Mouse (Mus musculus) left cerebral cortex, postnatal 14 days (tissue): ENCODE data around the gene Hic2. TPM values are rescaled to one million over a fixed set of nuclear protein-coding genes. Genes with fewer than 3 reads are reported as not detected.

ENCODE experiments used
- DNase-seq, 2 experiments: peaks; one replicate each; pipeline ENCODE4 v3.0.0; 2021 to 2022; ENCODE audit warnings: low spot score in 2 of 2, mixed read lengths in 1 of 2
- intact Hi-C: fragments of 180-260 bp; cut with DNase I; formaldehyde crosslinking; loops from one replicate; pipeline ENCODE4 v1.15.1; 2025
- total RNA-seq, 2 experiments: library from RNA; stranded (reverse); gene quantifications; 2 replicates each; pipeline ENCODE4 v1.2.3; 2021

The Hic2 gene
- total RNA-seq, 2 experiments from 2014 or later: 4.8 to 5.0 TPM

DNA sequence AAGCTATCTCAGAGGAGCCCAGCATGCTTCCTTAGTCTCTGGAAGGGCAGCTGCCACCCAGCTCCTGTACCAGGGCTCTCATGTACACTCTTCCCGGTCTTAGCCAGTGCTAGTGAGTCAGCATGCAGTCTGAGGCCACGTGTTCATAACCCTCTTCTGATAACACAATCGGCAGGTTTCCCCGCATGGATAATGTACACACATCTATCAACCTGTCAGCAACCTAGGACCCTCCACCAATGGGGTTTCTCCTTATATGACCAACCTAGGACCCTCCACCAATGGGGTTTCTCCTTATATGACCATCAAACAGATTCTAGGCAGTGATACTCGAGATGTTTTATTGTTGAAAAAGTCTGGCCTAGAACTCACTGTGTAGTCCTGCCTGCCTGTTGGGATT, 34.6 kb downstream of the Hic2 start:
- no peak for DNase-seq
- intact Hi-C loops: no loop called here

DNA sequence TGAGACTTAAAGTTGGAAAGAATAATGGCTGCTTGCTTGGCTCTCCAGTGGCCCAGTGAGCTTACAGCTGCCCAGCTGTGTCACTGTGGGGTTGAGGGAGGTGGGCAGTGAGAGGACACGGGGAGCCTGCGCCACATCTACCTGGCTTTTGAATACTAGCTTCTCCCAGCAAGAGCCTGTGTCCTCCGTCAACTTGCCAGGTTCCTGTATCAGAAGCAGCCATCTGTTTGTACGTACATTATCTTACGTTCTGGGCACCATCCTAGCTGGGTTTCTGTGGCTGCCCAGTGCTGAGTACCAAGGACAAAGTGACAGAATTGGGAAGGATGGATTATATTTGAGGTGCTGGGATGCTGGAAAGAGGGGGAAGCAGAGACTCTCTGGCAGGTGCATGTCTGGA, 36.5 kb downstream of the Hic2 start:
- intact Hi-C loops: no loop called here
- no peak for DNase-seq

DNA sequence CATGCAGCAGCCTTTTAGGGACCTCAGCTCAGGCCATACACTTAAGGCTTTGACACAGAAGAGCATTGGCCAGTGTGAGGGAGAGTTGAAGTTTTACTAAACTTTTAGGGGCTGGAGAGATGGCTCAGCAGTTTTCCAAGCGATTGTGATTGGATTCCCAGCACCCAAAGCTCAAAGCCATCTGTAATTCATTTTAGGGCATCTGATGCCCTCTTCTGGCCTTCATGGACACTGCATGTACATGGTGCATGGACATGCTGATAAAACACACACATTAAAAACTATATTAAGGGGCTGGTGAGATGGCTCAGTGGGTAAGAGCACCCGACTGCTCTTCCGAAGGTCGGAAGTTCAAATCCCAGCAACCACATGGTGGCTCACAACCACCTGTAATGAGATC, 37.8 kb downstream of the Hic2 start:
- intact Hi-C loops: no loop called here
- DNase-seq: peak in 1 of 2 experiments; percentile 41

DNA sequence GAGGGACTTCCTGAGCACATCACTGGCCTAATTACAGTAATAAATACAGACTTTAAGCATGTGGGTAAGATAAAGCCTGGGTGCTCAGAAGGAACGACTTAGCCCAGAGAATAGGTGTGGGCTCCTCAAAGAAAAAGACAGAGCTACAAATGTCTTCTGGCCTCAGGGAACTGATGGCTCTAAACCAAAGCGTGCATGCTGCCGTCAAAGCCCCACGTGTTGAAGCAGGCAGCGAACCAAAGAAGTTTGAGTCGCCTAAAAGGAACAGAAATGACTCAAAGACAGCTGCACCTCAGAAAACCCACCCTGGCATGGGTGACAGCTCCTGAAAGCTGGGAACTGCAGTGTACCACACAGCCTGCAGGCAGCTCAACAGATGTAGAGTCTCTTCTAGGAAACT, 38.5 kb downstream of the Hic2 start:
- intact Hi-C loops: no loop called here
- DNase-seq: no peak

DNA sequence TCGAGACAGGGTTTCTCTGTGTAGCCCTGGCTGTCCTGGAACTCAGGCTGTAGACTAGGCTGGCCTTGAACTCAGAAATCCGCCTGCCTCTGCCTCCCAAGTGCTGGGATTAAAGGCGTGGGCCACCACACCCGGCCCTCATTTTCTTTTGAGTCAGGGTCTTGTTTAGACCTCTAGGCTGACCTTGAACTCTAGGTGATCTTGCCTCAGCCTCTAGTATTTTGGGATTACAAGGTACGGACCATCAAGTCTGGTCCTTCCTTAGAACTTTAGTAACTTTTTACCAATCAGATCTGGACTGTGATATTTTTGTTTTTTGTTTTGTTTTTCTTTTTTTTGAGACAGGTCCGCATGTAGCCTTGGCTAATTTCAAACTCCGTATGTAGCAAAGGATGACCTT, 42.3 kb downstream of the Hic2 start, which contains the start of gene Tmem191c:
Gene Tmem191c (plus strand): TSS at position 357 of the 400 bp plus-strand sequence.
- DNase-seq: no peak
- intact Hi-C loops: loop anchor here (5.0 kb wide), 1 partner anchor 143 kb away; the partner anchor contains the start of gene Sdf2l1

DNA sequence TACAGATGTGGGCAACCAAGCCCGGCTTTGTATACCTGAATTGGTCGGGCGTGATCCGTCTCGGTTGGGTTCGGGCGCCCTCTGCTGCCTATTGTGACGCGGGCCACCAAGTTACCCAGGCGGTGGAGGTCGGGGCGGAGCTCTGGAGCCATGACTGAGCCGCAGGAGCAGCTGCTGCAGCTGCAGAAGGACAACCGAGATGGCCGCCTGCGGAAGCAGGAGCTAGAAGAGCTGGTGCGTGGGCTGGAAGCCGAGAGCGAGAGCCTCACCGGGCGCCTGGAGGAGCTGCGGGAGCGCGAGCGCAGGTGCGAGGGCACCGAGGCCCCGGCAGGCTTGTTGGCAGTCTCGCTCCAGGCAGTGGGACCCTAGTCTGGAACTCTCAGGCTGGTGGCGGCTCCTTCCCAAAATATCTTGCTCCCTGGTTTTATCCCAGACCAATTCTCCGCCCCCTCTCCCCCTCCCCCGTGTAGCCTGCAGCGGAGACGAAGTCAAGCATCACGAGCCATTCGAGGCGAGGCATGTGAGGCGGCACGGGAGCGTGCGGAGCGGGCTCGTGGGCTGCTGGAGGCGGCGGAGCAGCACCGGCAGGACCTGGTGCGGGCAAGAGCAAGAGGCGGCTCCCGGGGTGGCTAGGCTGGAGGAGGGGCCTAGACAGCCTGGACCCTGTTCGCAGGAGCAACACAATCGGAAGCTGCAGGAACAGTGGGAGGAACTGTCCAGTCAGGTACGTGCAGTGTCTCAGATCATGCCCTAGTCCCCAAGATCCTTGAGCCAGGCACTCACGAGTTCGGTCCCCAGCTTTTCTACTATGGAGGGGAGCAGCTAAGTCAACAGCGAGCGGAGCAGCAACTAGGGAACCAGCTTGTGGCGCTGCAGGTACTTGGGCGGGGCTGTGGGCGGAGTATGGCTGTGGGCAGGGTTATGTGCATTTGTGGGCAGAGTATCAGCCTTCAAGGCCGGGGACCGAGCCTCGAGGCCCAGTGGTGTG, 43.1 kb downstream of the Hic2 start:
- DNase-seq: peak; percentile 94 to 95
- intact Hi-C loops: loop anchor here (1.0 to 5.0 kb wide), 2 partner anchors 67 to 144 kb away; partner anchors contain the start of gene Sdf2l1

DNA sequence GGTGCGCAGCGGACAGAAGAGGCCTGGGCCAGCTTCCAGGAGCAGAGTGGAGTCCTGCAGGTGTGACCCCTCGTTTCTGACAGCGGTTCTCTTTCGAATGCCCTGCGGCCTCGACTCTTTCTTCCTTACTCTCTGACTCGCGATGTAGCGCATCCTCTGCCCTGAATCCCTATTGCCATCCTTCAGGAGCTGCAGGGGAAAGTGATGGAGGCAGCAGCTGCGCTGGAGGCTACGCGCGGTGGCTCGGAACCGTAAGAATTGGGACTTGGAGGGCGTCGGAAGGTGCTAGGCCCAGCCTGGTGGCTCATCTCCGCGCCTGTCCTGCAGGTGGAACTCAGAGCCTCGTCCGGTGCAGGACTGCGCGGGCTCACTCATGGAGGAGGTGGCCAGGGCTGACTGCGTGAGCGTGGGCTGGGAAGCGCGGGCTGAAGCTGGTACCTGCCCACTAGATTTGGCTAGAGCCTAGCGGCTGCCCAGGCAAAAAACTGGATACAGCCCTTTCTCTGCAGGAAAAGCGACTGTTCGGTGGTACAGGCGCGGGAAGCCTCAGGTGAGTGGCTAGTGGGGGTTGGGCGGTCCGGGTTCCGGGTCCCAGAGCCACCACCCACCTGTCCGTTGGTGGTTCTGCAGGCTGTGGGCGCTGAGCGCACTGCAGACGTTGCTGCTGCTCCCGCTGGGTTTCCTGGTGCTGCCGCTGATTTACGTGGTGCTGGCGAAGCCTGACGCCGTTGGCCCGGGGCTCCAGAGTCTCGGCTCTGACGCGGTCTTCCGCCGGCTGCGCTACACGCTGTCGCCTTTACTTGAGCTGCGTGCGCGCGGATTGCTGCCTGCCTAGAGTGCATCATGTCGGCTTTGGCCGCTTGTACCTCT, 44.2 kb downstream of the Hic2 start:
- intact Hi-C loops: loop anchor here (1.0 to 5.0 kb wide), 2 partner anchors 68 to 145 kb away; partner anchors contain the start of gene Sdf2l1
- DNase-seq: peak; percentile 71 to 82

DNA sequence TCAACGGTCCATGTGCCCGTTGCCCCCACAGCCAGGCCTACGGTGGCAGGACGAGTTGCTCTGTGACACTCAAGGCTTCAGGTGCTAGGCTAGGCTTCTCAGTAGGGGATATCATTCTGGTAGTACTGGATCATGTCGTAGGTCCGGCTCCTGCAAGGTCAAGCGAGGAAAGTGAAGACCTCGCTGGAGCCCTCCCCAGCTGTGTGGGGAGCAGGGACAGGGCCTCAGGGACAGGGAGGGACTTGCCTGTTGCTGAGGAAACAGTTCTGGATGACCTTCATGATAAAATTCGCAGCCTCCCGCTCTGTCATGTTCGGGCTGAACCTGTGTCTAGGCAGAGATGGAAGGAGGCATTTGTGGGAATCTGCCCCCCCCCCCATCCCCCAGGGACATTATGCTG, 47.1 kb downstream of the Hic2 start:
- no peak for DNase-seq
- intact Hi-C loops: no loop called here

DNA sequence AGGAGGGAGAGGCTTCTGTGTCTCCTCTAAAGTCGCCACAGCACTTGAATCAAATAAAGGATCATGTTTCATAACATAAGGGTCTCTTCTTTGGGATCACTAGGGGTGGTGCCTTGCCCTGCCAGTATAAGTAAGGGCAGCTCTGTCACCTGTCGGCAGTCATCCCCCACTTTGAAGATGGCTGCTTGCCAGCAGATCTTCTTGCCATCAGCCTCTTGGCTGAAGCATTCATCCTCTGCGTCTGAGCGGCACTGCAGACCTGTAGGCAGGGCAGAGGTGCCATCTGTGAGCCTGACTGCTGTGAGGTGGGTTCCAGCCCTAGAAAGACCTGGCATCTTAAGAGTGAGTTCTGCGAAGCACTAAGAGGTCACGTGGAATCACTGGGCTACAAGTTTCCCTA, 49.8 kb downstream of the Hic2 start:
- no peak for DNase-seq
- intact Hi-C loops: no loop called here

DNA sequence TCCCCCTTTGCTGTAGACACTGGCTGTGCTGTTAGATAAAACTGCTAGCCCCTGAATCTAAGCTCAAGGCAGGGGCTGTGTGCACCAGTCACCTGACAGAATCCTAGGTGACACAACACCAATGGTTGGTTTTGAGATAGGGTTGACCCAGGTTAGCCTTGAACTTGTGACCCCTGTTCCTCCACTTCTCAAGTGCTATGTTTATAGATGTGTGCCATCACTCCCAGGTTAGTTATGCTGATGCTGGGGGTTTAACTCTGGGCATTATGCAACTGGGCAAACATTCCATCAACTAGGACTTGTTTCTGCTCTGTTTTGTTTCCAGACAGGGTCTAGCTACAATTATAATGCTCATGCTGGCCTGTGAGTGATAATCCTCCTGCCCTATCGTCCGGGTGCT, 53.7 kb downstream of the Hic2 start:
- no peak for DNase-seq
- intact Hi-C loops: no loop called here

DNA sequence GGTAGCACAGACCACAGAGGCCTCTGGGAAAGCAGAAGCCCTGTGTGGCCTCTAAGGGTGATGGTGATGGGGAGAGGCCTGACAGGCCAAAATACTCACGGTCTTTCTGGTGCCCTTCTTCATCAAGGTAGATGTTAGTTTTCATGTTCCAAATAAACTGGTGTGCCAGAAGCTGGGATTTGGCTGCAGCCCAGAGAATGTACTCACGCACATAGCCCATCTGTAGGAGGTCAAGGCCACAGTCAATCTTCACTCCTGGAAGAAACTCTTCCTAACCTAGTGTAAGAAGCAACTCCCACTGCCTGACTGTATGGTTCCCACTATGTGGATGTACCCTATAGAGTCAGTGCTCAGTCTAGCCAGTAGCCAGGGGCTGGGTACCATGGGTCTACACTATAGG, 57.6 kb downstream of the Hic2 start:
- intact Hi-C loops: no loop called here
- no peak for DNase-seq

DNA sequence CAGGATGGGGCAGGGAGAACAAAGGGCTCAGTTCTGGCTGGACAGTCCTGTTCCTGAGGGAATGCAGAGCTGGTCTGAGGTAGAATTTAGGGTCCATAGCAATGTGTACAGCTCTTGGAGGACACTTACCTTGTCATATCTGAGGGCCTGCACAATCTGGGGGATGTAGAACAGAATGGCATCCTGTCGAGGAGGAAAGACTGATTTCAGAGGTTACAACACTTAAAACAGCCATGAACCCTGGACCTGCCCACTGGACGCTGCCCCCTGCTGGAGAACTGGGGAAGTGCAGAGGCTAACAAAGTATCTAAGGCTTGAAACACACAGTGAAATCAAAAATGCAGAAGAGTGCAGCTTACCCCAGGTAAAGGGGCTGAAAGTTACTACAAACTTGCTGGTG, 59.4 kb downstream of the Hic2 start:
- peak; percentile 40 to 65 for DNase-seq

DNA sequence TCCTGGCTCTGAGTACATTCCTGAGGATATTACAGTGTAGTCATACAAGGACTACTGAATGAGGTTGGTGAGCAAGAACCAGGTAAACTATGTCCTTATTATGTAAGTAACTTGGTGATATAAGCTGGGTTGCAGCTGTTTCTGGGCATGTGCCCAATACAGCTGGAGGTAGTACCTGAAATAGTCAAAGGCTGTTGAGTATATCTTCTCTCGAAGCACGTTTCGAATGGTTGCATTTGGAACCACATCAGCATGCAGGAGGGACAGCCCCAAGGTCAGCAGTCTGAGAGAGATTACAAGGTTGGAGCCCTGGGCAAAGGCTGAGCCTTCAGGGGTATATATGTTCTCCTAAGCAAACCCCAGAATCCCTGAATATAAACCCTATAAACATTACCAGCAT, 67.4 kb downstream of the Hic2 start:
- intact Hi-C loops: no loop called here
- DNase-seq: no peak

More for the DNA sequence above, 59.4 kb downstream of the Hic2 start:
- intact Hi-C loops: no loop called here

DNA sequence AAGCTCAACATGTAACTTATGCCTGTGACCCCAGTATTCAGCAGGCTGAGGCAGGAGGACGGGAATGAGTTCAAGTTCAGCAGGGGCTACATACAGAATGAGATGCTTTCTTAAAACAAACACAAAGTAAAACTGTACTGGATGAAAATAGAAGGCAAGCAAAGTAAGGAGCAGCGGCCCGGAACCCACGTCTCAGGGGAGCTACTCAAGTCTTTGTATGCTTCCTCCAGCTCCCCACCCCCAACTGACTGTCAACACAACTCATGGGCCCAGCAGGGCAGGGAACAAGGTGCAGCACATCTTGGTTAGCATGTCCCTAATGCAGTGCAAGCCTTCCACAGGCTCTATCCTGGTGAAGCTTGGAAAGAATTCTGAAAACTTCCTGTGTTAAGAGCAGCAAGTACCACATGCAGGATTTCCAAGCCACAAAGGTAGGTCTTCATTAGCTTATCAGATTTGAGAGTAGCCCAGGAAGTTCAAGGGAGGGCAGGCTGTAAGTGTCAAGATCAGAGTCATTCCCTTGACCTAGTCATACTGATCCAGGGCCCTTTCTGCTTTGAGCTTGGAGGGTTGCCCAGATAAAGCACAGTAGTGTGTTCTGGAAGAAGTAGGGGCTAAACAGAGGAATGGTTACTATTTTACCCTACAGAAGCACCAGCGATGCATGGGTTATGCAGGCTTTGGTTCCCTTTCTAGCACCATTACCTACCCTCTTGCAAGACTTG, 70.3 kb downstream of the Hic2 start:
- intact Hi-C loops: no loop called here
- DNase-seq: no peak

DNA sequence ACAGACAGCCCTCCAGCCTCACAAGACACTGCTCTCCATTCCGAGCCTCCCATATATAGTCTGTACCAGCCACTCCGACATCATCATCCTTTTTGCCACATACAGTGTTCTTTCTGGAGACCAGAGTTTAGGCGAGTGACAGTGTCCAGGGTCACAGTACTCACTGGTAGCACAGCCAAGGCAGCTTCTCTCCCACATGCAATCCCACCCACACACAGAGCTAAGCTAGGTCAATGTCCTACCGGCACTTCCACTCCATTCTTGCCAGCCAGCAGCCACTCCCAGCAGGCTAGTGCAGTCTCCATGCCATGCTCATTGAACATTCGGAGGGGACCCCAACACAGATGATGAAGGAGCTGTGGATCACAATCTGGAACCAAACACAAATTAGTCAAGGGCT, 74.1 kb downstream of the Hic2 start:
- no peak for DNase-seq
- intact Hi-C loops: no loop called here

DNA sequence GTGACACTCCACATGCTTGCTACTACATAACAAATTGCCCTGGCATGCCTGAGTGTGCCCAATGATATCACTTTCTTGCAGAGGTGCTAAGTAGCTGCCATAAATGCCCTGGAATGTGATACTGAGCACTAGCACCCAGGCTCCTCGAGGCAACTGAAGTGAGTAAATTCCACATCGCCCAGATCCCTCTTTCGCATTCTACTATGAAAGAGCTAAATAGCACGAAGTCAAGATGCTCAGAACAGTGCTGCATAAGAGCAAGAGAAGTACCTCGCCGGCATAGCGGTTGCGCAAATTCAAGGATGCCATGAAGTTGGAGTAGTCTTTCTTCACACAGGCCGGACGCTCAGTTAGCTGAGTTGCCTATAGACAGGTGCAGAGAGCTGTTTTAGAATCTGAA, 75.7 kb downstream of the Hic2 start:
- no peak for DNase-seq
- intact Hi-C loops: no loop called here

DNA sequence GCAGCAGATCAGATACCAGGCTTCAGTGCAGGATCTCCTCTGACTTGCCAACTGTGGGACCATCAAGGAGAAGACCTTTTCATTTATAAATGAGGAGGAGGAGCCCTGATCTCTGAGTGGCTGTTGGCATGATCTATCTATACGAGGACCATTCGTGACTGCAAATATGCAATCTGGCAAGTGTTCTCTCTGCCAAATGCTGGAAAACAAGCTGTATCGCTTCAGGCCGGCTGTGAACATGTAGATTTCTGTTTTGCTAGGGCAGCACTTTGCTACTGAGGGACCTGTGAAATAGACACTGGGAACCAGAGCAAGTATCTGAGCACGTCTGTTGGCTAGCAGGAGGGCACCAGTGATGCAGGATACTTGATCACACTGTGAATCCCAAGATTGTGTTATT, 79.2 kb downstream of the Hic2 start:
- intact Hi-C loops: no loop called here
- no peak for DNase-seq
